Mouse (Mus musculus): ENCODE measurements at regions not wholly inside any gene's neighbourhood (a gene's known extent, or its start where the extent isn't known, plus 50 kb on each side); places are given as distances from the start of the nearest gene placed in this dataset.

- H3K4me3 ChIP-seq (ENCODE audit: low read depth, low read length) = no peak overlapping the region
- no peak overlapping the region for H3K27ac ChIP-seq (ENCODE audit: low read depth, low read length)
- H3K27me3 ChIP-seq (ENCODE audit: control insufficient read depth, insufficient read depth, low read length) = no peaks in the 10 kb centered on the region
- no peak overlapping the region for H3K4me2 ChIP-seq (ENCODE audit: low read depth, low read length)
- H3K4me1 ChIP-seq (ENCODE audit: control insufficient read depth, insufficient read depth, low read length) = no peaks in the 10 kb centered on the region
- no peak overlapping the region for H3K9ac ChIP-seq (replicated peaks; ENCODE audit: low read depth, low read length)
- ATAC-seq (ENCODE audit: low read depth) = no peak
- H3K9me3 ChIP-seq (ENCODE audit: control insufficient read depth, low read length) = no peaks in the 10 kb centered on the region
- WGBS = 44% methylated on average over 7 of the region's 7 CpGs
- no peaks in the 10 kb centered on the region for H3K36me3 ChIP-seq (ENCODE audit: control insufficient read depth, insufficient read depth, low read length)
Measured at GRCm38 (mm10) chr6:8897334-8897733, 50.9 kb upstream of the Nxph1 start.

GRCm38 (mm10) chr6:8898268-8898667, 50.0 kb upstream of the Nxph1 start:
- WGBS = 65% methylated on average over 3 of the region's 3 CpGs
- H3K4me3 ChIP-seq (ENCODE audit: low read depth, low read length) = no peak overlapping the region
- H3K4me1 ChIP-seq (ENCODE audit: control insufficient read depth, insufficient read depth, low read length) = no peaks in the 10 kb centered on the region
- H3K4me2 ChIP-seq (ENCODE audit: low read depth, low read length) = no peak overlapping the region
- H3K27ac ChIP-seq (ENCODE audit: low read depth, low read length) = no peak overlapping the region
- H3K36me3 ChIP-seq (ENCODE audit: control insufficient read depth, insufficient read depth, low read length) = no peaks in the 10 kb centered on the region
- H3K9ac ChIP-seq (replicated peaks; ENCODE audit: low read depth, low read length) = no peak overlapping the region
- H3K27me3 ChIP-seq (ENCODE audit: control insufficient read depth, insufficient read depth, low read length) = no peaks in the 10 kb centered on the region
- no peaks in the 10 kb centered on the region for H3K9me3 ChIP-seq (ENCODE audit: control insufficient read depth, low read length)
- ATAC-seq (ENCODE audit: low read depth) = no peak

Data from neural tube, embryonic 14.5 days (tissue).